Mouse (Mus musculus): ENCODE measurements around the gene Cd207. TPM values are rescaled to one million over a fixed set of nuclear protein-coding genes. Genes with fewer than 3 reads are reported as not detected.

Cd207 gene
- polyA plus RNA-seq (2014; fragmentation: Illumina TruSeq; extraction: RNeasy Lipid Tissue Mini Kit (QIAGEN cat#74804); ENCODE audit: insufficient read depth, low read depth, low replicate concordance) = 1.4 TPM

DNA sequence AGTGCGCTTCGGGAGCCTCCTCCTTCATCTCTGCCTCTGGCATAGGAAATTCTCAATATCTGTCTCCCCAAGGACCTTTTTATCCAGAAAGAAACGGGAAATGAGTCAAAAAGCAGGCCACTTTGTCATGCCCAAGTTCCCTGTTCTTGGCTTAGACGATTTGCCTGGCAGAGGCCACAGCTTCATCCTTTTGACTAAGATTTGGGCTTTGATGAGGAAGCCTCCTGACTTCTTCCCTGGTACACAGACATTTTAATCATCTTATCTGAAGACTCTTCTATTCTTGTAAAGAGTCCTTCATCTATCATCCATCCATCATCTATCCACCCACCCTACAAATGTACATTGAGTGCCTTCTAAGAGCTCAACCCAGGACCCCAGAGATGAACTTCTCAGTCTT is at the start of gene Cd207:
Cd207 (minus strand) TSS at position 101 of the 400 bp plus-strand sequence.

DNA sequence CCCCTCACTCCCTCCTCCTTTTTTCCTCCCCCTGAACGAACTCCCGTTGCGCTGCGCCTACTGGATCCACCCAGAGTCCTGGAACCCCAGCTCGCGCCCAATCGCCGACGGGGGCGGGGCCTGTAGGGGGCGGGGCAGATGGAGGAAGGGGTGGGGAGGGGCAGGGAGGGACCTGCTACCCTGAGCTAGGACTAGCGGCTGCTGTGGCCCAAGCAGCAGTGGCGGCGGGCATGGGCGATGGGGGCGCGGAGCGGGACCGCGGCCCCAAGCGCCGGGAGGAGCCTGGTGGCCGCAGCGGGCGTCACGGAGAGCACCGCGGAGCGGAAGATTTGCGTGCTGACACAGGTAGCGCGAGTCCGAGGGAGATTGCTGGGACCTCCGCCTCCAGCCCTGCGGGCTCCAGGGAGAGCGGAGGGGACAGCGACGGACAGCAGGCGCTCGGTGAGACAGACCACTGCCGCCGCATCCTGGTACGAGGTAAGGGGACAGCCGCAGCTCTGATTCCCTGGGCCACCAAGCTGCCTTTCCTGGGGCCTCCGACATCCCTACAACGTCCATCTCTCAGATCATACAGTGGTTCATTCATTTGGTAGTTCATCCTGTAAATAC is 33.5 kb upstream of the Cd207 start, which contains the start of gene Vax2:
Vax2 (plus strand) TSS at position 198 of the 609 bp plus-strand sequence.

DNA sequence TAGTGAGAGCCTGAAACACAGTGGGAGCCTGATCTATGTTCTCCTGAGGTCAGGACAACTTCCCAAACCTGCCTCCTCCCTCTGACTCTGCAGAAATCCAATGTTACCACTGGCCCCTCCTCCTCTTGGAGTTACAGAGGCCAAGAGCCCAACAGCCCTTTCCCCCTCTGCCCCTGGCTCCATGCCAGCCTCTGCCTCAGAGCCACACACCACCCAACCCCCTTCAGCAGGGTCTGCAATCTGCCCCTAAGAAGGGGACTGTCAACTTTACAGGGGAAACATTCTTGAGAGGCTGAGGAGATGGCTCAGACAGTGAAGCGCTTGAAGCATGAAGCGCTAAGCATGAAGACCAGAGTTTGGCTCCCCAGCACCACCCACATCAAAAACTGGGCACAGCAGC is 21.6 kb downstream of the Cd207 start, which contains the start of gene Clec4f:
Clec4f (minus strand) TSS at position 101 of the 400 bp plus-strand sequence.

Other genes starting within 250 kb of the Cd207 start
- 4.4 TPM for gene Tet3, start 218.8 kb downstream of the Cd207 start, polyA plus RNA-seq (2014; fragmentation: Illumina TruSeq; extraction: RNeasy Lipid Tissue Mini Kit (QIAGEN cat#74804); ENCODE audit: insufficient read depth, low read depth, low replicate concordance)
- 52.9 TPM for gene Dguok, start 170.9 kb downstream of the Cd207 start, polyA plus RNA-seq (2014; fragmentation: Illumina TruSeq; extraction: RNeasy Lipid Tissue Mini Kit (QIAGEN cat#74804); ENCODE audit: insufficient read depth, low read depth, low replicate concordance)
- 55.9 TPM for gene Actg2, start 141.6 kb downstream of the Cd207 start, polyA plus RNA-seq (2014; fragmentation: Illumina TruSeq; extraction: RNeasy Lipid Tissue Mini Kit (QIAGEN cat#74804); ENCODE audit: insufficient read depth, low read depth, low replicate concordance)
- gene Stambp, start 105.1 kb downstream of the Cd207 start, polyA plus RNA-seq (2014; fragmentation: Illumina TruSeq; extraction: RNeasy Lipid Tissue Mini Kit (QIAGEN cat#74804); ENCODE audit: insufficient read depth, low read depth, low replicate concordance) = 15.3 TPM
- not detected for gene Clec4f, start 21.7 kb downstream of the Cd207 start, polyA plus RNA-seq (2014; fragmentation: Illumina TruSeq; extraction: RNeasy Lipid Tissue Mini Kit (QIAGEN cat#74804); ENCODE audit: insufficient read depth, low read depth, low replicate concordance)
- gene Vax2, start 33.4 kb upstream of the Cd207 start, polyA plus RNA-seq (2014; fragmentation: Illumina TruSeq; extraction: RNeasy Lipid Tissue Mini Kit (QIAGEN cat#74804); ENCODE audit: insufficient read depth, low read depth, low replicate concordance) = not detected
- 3.5 TPM for gene Atp6v1b1, start 65.1 kb upstream of the Cd207 start, polyA plus RNA-seq (2014; fragmentation: Illumina TruSeq; extraction: RNeasy Lipid Tissue Mini Kit (QIAGEN cat#74804); ENCODE audit: insufficient read depth, low read depth, low replicate concordance)
- not detected for gene Ankrd53, start 84.8 kb upstream of the Cd207 start, polyA plus RNA-seq (2014; fragmentation: Illumina TruSeq; extraction: RNeasy Lipid Tissue Mini Kit (QIAGEN cat#74804); ENCODE audit: insufficient read depth, low read depth, low replicate concordance)
- 42.8 TPM for gene Tex261, start 98.0 kb upstream of the Cd207 start, polyA plus RNA-seq (2014; fragmentation: Illumina TruSeq; extraction: RNeasy Lipid Tissue Mini Kit (QIAGEN cat#74804); ENCODE audit: insufficient read depth, low read depth, low replicate concordance)
- 45.1 TPM for gene Nagk, start 117.1 kb upstream of the Cd207 start, polyA plus RNA-seq (2014; fragmentation: Illumina TruSeq; extraction: RNeasy Lipid Tissue Mini Kit (QIAGEN cat#74804); ENCODE audit: insufficient read depth, low read depth, low replicate concordance)
- 16.8 TPM for gene Paip2b, start 153.9 kb upstream of the Cd207 start, polyA plus RNA-seq (2014; fragmentation: Illumina TruSeq; extraction: RNeasy Lipid Tissue Mini Kit (QIAGEN cat#74804); ENCODE audit: insufficient read depth, low read depth, low replicate concordance)
- gene Zfp638, start 189.3 kb upstream of the Cd207 start, polyA plus RNA-seq (2014; fragmentation: Illumina TruSeq; extraction: RNeasy Lipid Tissue Mini Kit (QIAGEN cat#74804); ENCODE audit: insufficient read depth, low read depth, low replicate concordance) = 36.5 TPM

Measured in lung, adult 10 weeks (tissue).